Mouse (Mus musculus) cortical plate, adult 2 months (tissue): ENCODE results near the gene Gpatch4.

Experiments
- CTCF ChIP-seq: fragments of 200-500 bp; IDR thresholded peaks from 2 replicates; pipeline ENCODE4 v1.5.1; 2011; ENCODE audit warnings: mild to moderate bottlenecking, control low read depth, low read length; ENCODE audit not compliant: insufficient read depth; ENCODE audit errors: extremely low read depth
- POLR2A ChIP-seq: fragments of 200-500 bp; IDR thresholded peaks from 2 replicates; pipeline ENCODE4 v1.6.1; 2011; ENCODE audit warnings: mild to moderate bottlenecking, low read length, control low read depth; ENCODE audit not compliant: insufficient read depth; ENCODE audit errors: extremely low read depth

DNA sequence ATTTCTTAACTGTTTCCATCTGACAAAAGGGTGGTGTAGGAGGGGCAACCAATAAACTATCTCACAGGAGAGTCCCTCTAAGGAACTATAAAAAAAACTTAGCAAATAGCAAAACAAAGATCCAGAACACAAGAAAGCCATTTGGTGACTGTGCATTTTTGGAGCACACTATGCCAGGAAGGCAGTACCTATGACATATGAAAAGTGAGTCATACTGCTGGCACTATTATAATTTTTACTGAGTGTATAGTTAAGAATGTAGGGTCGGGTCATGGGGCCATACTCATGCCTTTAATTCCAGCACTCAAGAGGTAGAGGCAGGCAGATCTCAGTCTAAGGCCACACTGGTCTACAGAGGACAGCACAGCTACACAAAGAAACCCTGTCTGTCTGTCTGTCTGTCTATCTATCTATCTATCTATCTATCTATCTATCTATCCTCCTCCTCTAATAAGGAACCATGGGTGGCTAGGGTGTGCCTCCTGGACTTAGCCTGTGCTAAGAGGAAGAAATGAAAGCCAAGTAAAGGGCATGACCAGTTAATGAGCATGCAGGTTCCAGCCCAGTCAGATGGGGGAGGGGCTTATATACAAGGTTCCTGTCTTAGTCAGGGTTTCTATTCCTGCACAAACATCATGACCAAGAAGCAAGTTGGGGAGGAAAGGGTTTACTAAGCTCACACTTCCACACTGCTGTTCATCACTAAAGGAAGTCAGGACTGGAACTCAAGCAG is 7.2 kb upstream of the Gpatch4 start:
- TF ChIP-seq CTCF = no peak
- no peak for TF ChIP-seq POLR2A
